Mouse (Mus musculus): ENCODE results near the gene Iqce. TPM values are rescaled to one million over a fixed set of nuclear protein-coding genes. Genes with fewer than 3 reads are reported as not detected.

The Iqce gene
- polyA plus RNA-seq, 1 experiment = 4.8 TPM

GRCm38 (mm10) chr5:140636316-140637057, 65.7 kb downstream of the Iqce start:
- TF ChIP-seq E2F4 (IDR thresholded peaks at IDR 0.05; ENCODE audit: insufficient read depth) (no peak), TCF3 (IDR thresholded peaks at IDR 0.05; ENCODE audit: insufficient read length, low read depth) (no peak), CEBPB (IDR thresholded peaks at IDR 0.05; ENCODE audit: insufficient read depth, poor library complexity, severe bottlenecking) (no peak), USF1 (IDR thresholded peaks at IDR 0.05; ENCODE audit: low read depth) (no peak), TCF12 (IDR thresholded peaks at IDR 0.05; ENCODE audit: insufficient read depth, poor library complexity, severe bottlenecking) (no peak), MYOD1 (IDR thresholded peaks at IDR 0.05; ENCODE audit: control insufficient read depth in 1 of 3, insufficient read length in 2 of 3, low read depth in 2 of 3) (no peak), REST (IDR thresholded peaks at IDR 0.05; ENCODE audit: insufficient read depth, insufficient read length) (no peak), SRF (IDR thresholded peaks at IDR 0.05; ENCODE audit: control insufficient read depth, insufficient read length, low read depth) (no peak), MYOG (IDR thresholded peaks at IDR 0.05; ENCODE audit: control insufficient read depth in 1 of 3, insufficient read depth in 1 of 3, insufficient read length in 2 of 3, low read depth in 2 of 3) (no peak), MAX (IDR thresholded peaks at IDR 0.05; ENCODE audit: low read depth) (no peak)
- Histone ChIP-seq H3K79me2 (ENCODE audit: control insufficient read depth, insufficient read depth) (no peaks in the 10 kb centered on the region), H3K36me3 (ENCODE audit: control insufficient read depth, insufficient read depth) (no peaks in the 10 kb centered on the region)

DNA sequence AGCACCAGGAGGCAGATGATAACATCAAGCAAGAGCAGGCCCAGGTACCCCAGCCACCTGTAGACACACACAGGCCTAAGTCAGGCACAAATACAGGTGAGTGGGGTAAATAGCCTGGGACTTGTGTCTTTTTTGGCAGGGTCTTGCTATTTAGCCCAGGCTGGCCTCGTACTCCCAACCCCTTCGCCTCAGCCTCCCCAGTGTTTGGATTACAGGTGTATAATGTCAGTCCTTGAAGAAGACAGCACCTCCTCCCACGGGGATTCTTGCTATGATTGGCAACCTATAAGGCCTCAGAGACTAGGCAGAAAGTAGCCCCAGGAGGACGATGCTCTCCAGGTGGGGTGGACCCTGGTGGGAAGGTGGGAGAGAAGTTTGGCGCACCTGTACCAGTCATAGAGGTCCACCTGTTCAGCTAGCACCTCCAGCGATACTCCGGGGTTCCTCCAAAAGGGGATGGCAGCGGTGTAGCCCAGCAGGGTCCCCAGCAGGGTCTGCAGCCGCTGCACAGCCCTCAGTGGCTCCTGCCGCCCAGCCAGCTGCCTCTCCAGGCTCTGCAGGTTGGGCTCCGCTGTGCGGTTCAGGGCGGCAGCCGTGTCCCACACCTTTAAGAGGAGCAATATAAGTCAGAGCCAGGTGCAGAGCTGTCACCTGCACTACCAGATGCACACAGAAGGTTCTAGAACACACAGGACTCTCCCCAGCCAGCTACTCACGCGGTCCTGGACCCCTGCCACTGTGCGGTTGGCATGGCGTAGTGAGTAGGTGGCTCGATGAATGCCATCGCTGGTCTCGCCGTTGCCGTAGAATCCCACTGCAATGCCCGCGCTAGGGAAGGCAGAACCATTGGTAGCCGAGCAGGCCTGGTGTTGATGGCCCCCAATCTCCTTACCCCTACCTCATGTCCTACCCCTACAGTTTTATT, 67.1 kb downstream of the Iqce start:
- Histone ChIP-seq H3ac (ENCODE audit: control insufficient read depth, insufficient read length) (no peak overlapping the region), H3K27me3 (ENCODE audit: control insufficient read depth, insufficient read depth, insufficient read length) (no peaks in the 10 kb centered on the region), H3K79me2 (ENCODE audit: control insufficient read depth, insufficient read depth) (no peaks in the 10 kb centered on the region), H3K4me3 (no peak overlapping the region), H3K4me2 (ENCODE audit: low read depth) (no peak overlapping the region), H3K36me3 (ENCODE audit: control insufficient read depth, insufficient read depth) (no peaks in the 10 kb centered on the region)
- no peak for TF ChIP-seq SRF (IDR thresholded peaks at IDR 0.05; ENCODE audit: control insufficient read depth, insufficient read length, low read depth)
- TF ChIP-seq MAX (IDR thresholded peaks at IDR 0.05; ENCODE audit: low read depth) = no peak
- TF ChIP-seq TCF12 (IDR thresholded peaks at IDR 0.05; ENCODE audit: insufficient read depth, poor library complexity, severe bottlenecking) = no peak
- TF ChIP-seq REST (IDR thresholded peaks at IDR 0.05; ENCODE audit: insufficient read depth, insufficient read length) = no peak
- TF ChIP-seq TCF3 (IDR thresholded peaks at IDR 0.05; ENCODE audit: insufficient read length, low read depth) = no peak
- TF ChIP-seq USF1 (IDR thresholded peaks at IDR 0.05; ENCODE audit: low read depth) = no peak
- TF ChIP-seq MYOG (IDR thresholded peaks at IDR 0.05; ENCODE audit: control insufficient read depth in 1 of 3, insufficient read depth in 1 of 3, insufficient read length in 2 of 3, low read depth in 2 of 3) = no peak
- no peak for TF ChIP-seq MYOD1 (IDR thresholded peaks at IDR 0.05; ENCODE audit: control insufficient read depth in 1 of 3, insufficient read length in 2 of 3, low read depth in 2 of 3)
- no peak for TF ChIP-seq E2F4 (IDR thresholded peaks at IDR 0.05; ENCODE audit: insufficient read depth)
- TF ChIP-seq CEBPB (IDR thresholded peaks at IDR 0.05; ENCODE audit: insufficient read depth, poor library complexity, severe bottlenecking) = no peak
- no peak for TF ChIP-seq POLR2A (IDR thresholded peaks at IDR 0.05; ENCODE audit: insufficient read length, low read depth)
- no peak for TF ChIP-seq POLR2AphosphoS2 (IDR thresholded peaks at IDR 0.05; ENCODE audit: insufficient read length, low read depth)

More at GRCm38 (mm10) chr5:140636316-140637057, 65.7 kb downstream of the Iqce start:
- Histone ChIP-seq H3K4me2 (ENCODE audit: low read depth) (no peak overlapping the region), H3K4me3 (no peak overlapping the region), H3K27me3 (ENCODE audit: control insufficient read depth, insufficient read depth, insufficient read length) (no peaks in the 10 kb centered on the region), H3ac (ENCODE audit: control insufficient read depth, insufficient read length) (no peak overlapping the region)

DNA sequence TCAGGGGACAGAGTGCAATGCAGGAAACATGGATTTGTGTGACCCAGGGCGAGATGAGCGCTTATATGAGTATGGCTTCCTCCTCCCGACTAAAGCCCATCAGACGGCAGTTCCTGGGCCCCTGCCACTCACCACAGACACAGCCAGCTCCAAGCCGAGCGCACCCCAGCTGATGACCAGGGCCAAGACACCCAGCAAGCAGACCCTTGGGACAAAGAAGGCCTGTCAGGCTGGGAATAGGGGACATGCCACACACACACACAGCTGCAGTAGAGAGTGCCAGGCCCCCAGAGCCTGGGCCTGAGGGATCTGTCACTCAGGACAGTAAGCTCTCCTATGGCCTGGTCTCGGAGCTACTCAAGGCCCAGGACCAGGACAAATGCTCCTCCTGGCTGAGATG, 68.7 kb downstream of the Iqce start:
- no peak overlapping the region for H3ac ChIP-seq (ENCODE audit: control insufficient read depth, insufficient read length)
- no peak overlapping the region for H3K4me3 ChIP-seq
- no peaks in the 10 kb centered on the region for H3K36me3 ChIP-seq (ENCODE audit: control insufficient read depth, insufficient read depth)
- H3K79me2 ChIP-seq (ENCODE audit: control insufficient read depth, insufficient read depth) = no peaks in the 10 kb centered on the region
- TF ChIP-seq TCF3 (IDR thresholded peaks at IDR 0.05; ENCODE audit: insufficient read length, low read depth) (no peak), REST (IDR thresholded peaks at IDR 0.05; ENCODE audit: insufficient read depth, insufficient read length) (no peak), MAX (IDR thresholded peaks at IDR 0.05; ENCODE audit: low read depth) (no peak), MYOG (IDR thresholded peaks at IDR 0.05; ENCODE audit: control insufficient read depth in 1 of 3, insufficient read depth in 1 of 3, insufficient read length in 2 of 3, low read depth in 2 of 3) (no peak), CEBPB (IDR thresholded peaks at IDR 0.05; ENCODE audit: insufficient read depth, poor library complexity, severe bottlenecking) (no peak), SRF (IDR thresholded peaks at IDR 0.05; ENCODE audit: control insufficient read depth, insufficient read length, low read depth) (no peak), POLR2A (IDR thresholded peaks at IDR 0.05; ENCODE audit: insufficient read length, low read depth) (no peak), E2F4 (IDR thresholded peaks at IDR 0.05; ENCODE audit: insufficient read depth) (no peak), MYOD1 (IDR thresholded peaks at IDR 0.05; ENCODE audit: control insufficient read depth in 1 of 3, insufficient read length in 2 of 3, low read depth in 2 of 3) (no peak), TCF12 (IDR thresholded peaks at IDR 0.05; ENCODE audit: insufficient read depth, poor library complexity, severe bottlenecking) (no peak), POLR2AphosphoS2 (IDR thresholded peaks at IDR 0.05; ENCODE audit: insufficient read length, low read depth) (no peak), USF1 (IDR thresholded peaks at IDR 0.05; ENCODE audit: low read depth) (no peak)
- H3K27me3 ChIP-seq (ENCODE audit: control insufficient read depth, insufficient read depth, insufficient read length) = no peaks in the 10 kb centered on the region
- H3K4me2 ChIP-seq (ENCODE audit: low read depth) = no peak overlapping the region

- no peaks in the 10 kb centered on the region for H3K27me3 ChIP-seq (ENCODE audit: control insufficient read depth, insufficient read depth, insufficient read length)
- H3K4me2 ChIP-seq (ENCODE audit: low read depth) = no peak overlapping the region
- no peak overlapping the region for H3K4me3 ChIP-seq
- H3ac ChIP-seq (ENCODE audit: control insufficient read depth, insufficient read length) = no peak overlapping the region
- TF ChIP-seq CEBPB (IDR thresholded peaks at IDR 0.05; ENCODE audit: insufficient read depth, poor library complexity, severe bottlenecking) (no peak), MYOD1 (IDR thresholded peaks at IDR 0.05; ENCODE audit: control insufficient read depth in 1 of 3, insufficient read length in 2 of 3, low read depth in 2 of 3) (no peak), SRF (IDR thresholded peaks at IDR 0.05; ENCODE audit: control insufficient read depth, insufficient read length, low read depth) (no peak), TCF3 (IDR thresholded peaks at IDR 0.05; ENCODE audit: insufficient read length, low read depth) (no peak), REST (IDR thresholded peaks at IDR 0.05; ENCODE audit: insufficient read depth, insufficient read length) (no peak), TCF12 (IDR thresholded peaks at IDR 0.05; ENCODE audit: insufficient read depth, poor library complexity, severe bottlenecking) (no peak), E2F4 (IDR thresholded peaks at IDR 0.05; ENCODE audit: insufficient read depth) (no peak), MAX (IDR thresholded peaks at IDR 0.05; ENCODE audit: low read depth) (no peak), POLR2AphosphoS2 (IDR thresholded peaks at IDR 0.05; ENCODE audit: insufficient read length, low read depth) (no peak), MYOG (IDR thresholded peaks at IDR 0.05; ENCODE audit: control insufficient read depth in 1 of 3, insufficient read depth in 1 of 3, insufficient read length in 2 of 3, low read depth in 2 of 3) (no peak), USF1 (IDR thresholded peaks at IDR 0.05; ENCODE audit: low read depth) (no peak), POLR2A (IDR thresholded peaks at IDR 0.05; ENCODE audit: insufficient read length, low read depth) (no peak)
- H3K36me3 ChIP-seq (ENCODE audit: control insufficient read depth, insufficient read depth) = no peaks in the 10 kb centered on the region
- H3K79me2 ChIP-seq (ENCODE audit: control insufficient read depth, insufficient read depth) = no peaks in the 10 kb centered on the region
These were observed 73.2 kb downstream of the Iqce start for GRCm38 (mm10) chr5:140628995-140629394.
